Mouse (Mus musculus): Measurements from ENCODE around the gene Etv6. TPM values are rescaled to one million over a fixed set of nuclear protein-coding genes. Genes with fewer than 3 reads are reported as not detected.

Gene Etv6
- polyA plus RNA-seq, 1 experiment from 2014 or later = 5.3 TPM

GRCm38 (mm10) chr6:134060811-134061210 is 25.3 kb downstream of the Etv6 start:
- no peak overlapping the region for H3K9ac ChIP-seq
- no peaks in the 10 kb centered on the region for H3K27me3 ChIP-seq
- H3K4me3 ChIP-seq = no peak overlapping the region
- no peaks in the 10 kb centered on the region for H3K36me3 ChIP-seq
- ATAC-seq (ENCODE audit: low FRiP score, low read depth) = no peak
- no peak overlapping the region for H3K4me2 ChIP-seq
- 76% methylated on average over 12 of the region's 12 CpGs for WGBS
- H3K27ac ChIP-seq (replicated peaks) = no peak overlapping the region
- no peaks in the 10 kb centered on the region for H3K9me3 ChIP-seq
- H3K4me1 ChIP-seq (replicated peaks) = peaks cover 24% of the 10 kb centered on the region

GRCm38 (mm10) chr6:134065018-134065725 is 29.7 kb downstream of the Etv6 start:
- H3K27ac ChIP-seq (replicated peaks) = no peak overlapping the region
- H3K27me3 ChIP-seq = no peaks in the 10 kb centered on the region
- H3K36me3 ChIP-seq = no peaks in the 10 kb centered on the region
- H3K9ac ChIP-seq = no peak overlapping the region
- H3K4me3 ChIP-seq = no peak overlapping the region
- 89% methylated on average over 11 of the region's 11 CpGs for WGBS
- H3K4me2 ChIP-seq = no peak overlapping the region
- no peak for ATAC-seq (ENCODE audit: low FRiP score, low read depth)
- H3K9me3 ChIP-seq = no peaks in the 10 kb centered on the region
- H3K4me1 ChIP-seq (replicated peaks) = no peaks in the 10 kb centered on the region

GRCm38 (mm10) chr6:134066112-134066511 is 30.6 kb downstream of the Etv6 start:
- Histone ChIP-seq H3K4me1 (replicated peaks) (no peaks in the 10 kb centered on the region), H3K4me3 (no peak overlapping the region), H3K4me2 (no peak overlapping the region), H3K36me3 (no peaks in the 10 kb centered on the region), H3K9me3 (no peaks in the 10 kb centered on the region), H3K27me3 (no peaks in the 10 kb centered on the region), H3K9ac (no peak overlapping the region), H3K27ac (replicated peaks) (no peak overlapping the region)
- no peak for ATAC-seq (ENCODE audit: low FRiP score, low read depth)
- WGBS = 66% methylated on average over 6 of the region's 6 CpGs

GRCm38 (mm10) chr6:134066996-134067395 is 31.5 kb downstream of the Etv6 start:
- H3K4me2 ChIP-seq = no peak overlapping the region
- no peak overlapping the region for H3K9ac ChIP-seq
- 91% methylated on average over 4 of the region's 4 CpGs for WGBS
- H3K27me3 ChIP-seq = no peaks in the 10 kb centered on the region
- H3K9me3 ChIP-seq = no peaks in the 10 kb centered on the region
- no peaks in the 10 kb centered on the region for H3K36me3 ChIP-seq
- ATAC-seq (ENCODE audit: low FRiP score, low read depth) = no peak
- H3K4me3 ChIP-seq = no peak overlapping the region
- no peak overlapping the region for H3K27ac ChIP-seq (replicated peaks)
- H3K4me1 ChIP-seq (replicated peaks) = no peaks in the 10 kb centered on the region

GRCm38 (mm10) chr6:134067536-134067935 is 32.0 kb downstream of the Etv6 start:
- Histone ChIP-seq H3K4me2 (no peak overlapping the region), H3K27ac (replicated peaks) (no peak overlapping the region), H3K4me1 (replicated peaks) (no peaks in the 10 kb centered on the region), H3K9ac (no peak overlapping the region), H3K4me3 (no peak overlapping the region), H3K36me3 (no peaks in the 10 kb centered on the region), H3K9me3 (no peaks in the 10 kb centered on the region), H3K27me3 (no peaks in the 10 kb centered on the region)
- WGBS = 94% methylated on average over 8 of the region's 8 CpGs
- ATAC-seq (ENCODE audit: low FRiP score, low read depth) = no peak

GRCm38 (mm10) chr6:134072439-134072838 is 36.9 kb downstream of the Etv6 start:
- ATAC-seq (ENCODE audit: low FRiP score, low read depth) = no peak
- H3K4me2 ChIP-seq = no peak overlapping the region
- no peak overlapping the region for H3K9ac ChIP-seq
- no peaks in the 10 kb centered on the region; the same call in 1 of the 2 replicates for H3K36me3 ChIP-seq
- WGBS = 84% methylated on average over 7 of the region's 7 CpGs
- H3K9me3 ChIP-seq = no peaks in the 10 kb centered on the region
- no peaks in the 10 kb centered on the region for H3K27me3 ChIP-seq
- H3K4me3 ChIP-seq = no peak overlapping the region
- no peak overlapping the region for H3K27ac ChIP-seq (replicated peaks)
- H3K4me1 ChIP-seq (replicated peaks) = no peaks in the 10 kb centered on the region

- Histone ChIP-seq H3K36me3 (no peaks in the 10 kb centered on the region; the same call in 1 of the 2 replicates), H3K9ac (no peak overlapping the region), H3K27ac (replicated peaks) (no peak overlapping the region), H3K4me1 (replicated peaks) (no peaks in the 10 kb centered on the region), H3K9me3 (no peaks in the 10 kb centered on the region), H3K4me3 (no peak overlapping the region), H3K4me2 (no peak overlapping the region), H3K27me3 (no peaks in the 10 kb centered on the region)
- 84% methylated on average over 6 of the region's 6 CpGs for WGBS
- no peak for ATAC-seq (ENCODE audit: low FRiP score, low read depth)
These were observed 37.4 kb downstream of the Etv6 start for GRCm38 (mm10) chr6:134072906-134073305.

- no peaks in the 10 kb centered on the region for H3K4me1 ChIP-seq (replicated peaks)
- no peak overlapping the region for H3K9ac ChIP-seq
- H3K9me3 ChIP-seq = no peaks in the 10 kb centered on the region
- no peak overlapping the region for H3K4me2 ChIP-seq
- no peak for ATAC-seq (ENCODE audit: low FRiP score, low read depth)
- no peak overlapping the region for H3K4me3 ChIP-seq
- no peaks in the 10 kb centered on the region; the same call in 1 of the 2 replicates for H3K36me3 ChIP-seq
- H3K27ac ChIP-seq (replicated peaks) = no peak overlapping the region
- WGBS = 100% methylated on average over 1 of the region's 1 CpGs
- no peaks in the 10 kb centered on the region for H3K27me3 ChIP-seq
These were observed 38.9 kb downstream of the Etv6 start for GRCm38 (mm10) chr6:134074353-134074752.

- H3K9me3 ChIP-seq = no peaks in the 10 kb centered on the region
- no peak for ATAC-seq (ENCODE audit: low FRiP score, low read depth)
- H3K27me3 ChIP-seq = no peaks in the 10 kb centered on the region
- no peak overlapping the region for H3K27ac ChIP-seq (replicated peaks)
- no peak overlapping the region for H3K4me2 ChIP-seq
- no peak overlapping the region for H3K9ac ChIP-seq
- no peaks in the 10 kb centered on the region; the same call in 1 of the 2 replicates for H3K36me3 ChIP-seq
- H3K4me1 ChIP-seq (replicated peaks) = no peaks in the 10 kb centered on the region
- WGBS = 93% methylated on average over 6 of the region's 6 CpGs
- no peak overlapping the region for H3K4me3 ChIP-seq
These were observed 39.5 kb downstream of the Etv6 start for GRCm38 (mm10) chr6:134075031-134075430.

- Histone ChIP-seq H3K4me2 (no peak overlapping the region), H3K36me3 (no peaks in the 10 kb centered on the region; the same call in 1 of the 2 replicates), H3K4me3 (no peak overlapping the region), H3K27me3 (no peaks in the 10 kb centered on the region), H3K9ac (no peak overlapping the region), H3K27ac (replicated peaks) (no peak overlapping the region), H3K9me3 (no peaks in the 10 kb centered on the region), H3K4me1 (replicated peaks) (no peaks in the 10 kb centered on the region)
- 89% methylated on average over 6 of the region's 6 CpGs for WGBS
- ATAC-seq (ENCODE audit: low FRiP score, low read depth) = no peak
These were observed 42.5 kb downstream of the Etv6 start for GRCm38 (mm10) chr6:134078016-134078415.

GRCm38 (mm10) chr6:134079112-134079511 is 43.6 kb downstream of the Etv6 start:
- H3K4me3 ChIP-seq = no peak overlapping the region
- no peaks in the 10 kb centered on the region for H3K36me3 ChIP-seq
- ATAC-seq (ENCODE audit: low FRiP score, low read depth) = no peak
- H3K4me2 ChIP-seq = no peak overlapping the region
- H3K9me3 ChIP-seq = no peaks in the 10 kb centered on the region
- WGBS = 63% methylated on average over 9 of the region's 9 CpGs
- no peaks in the 10 kb centered on the region for H3K27me3 ChIP-seq
- H3K4me1 ChIP-seq (replicated peaks) = no peaks in the 10 kb centered on the region
- no peak overlapping the region for H3K9ac ChIP-seq
- H3K27ac ChIP-seq (replicated peaks) = no peak overlapping the region

- Histone ChIP-seq H3K4me3 (no peak overlapping the region), H3K4me2 (no peak overlapping the region), H3K27ac (replicated peaks) (no peak overlapping the region), H3K27me3 (no peaks in the 10 kb centered on the region), H3K9me3 (no peaks in the 10 kb centered on the region), H3K36me3 (no peaks in the 10 kb centered on the region), H3K4me1 (replicated peaks) (no peaks in the 10 kb centered on the region), H3K9ac (no peak overlapping the region)
- ATAC-seq (ENCODE audit: low FRiP score, low read depth) = no peak
- WGBS = 81% methylated on average over 2 of the region's 2 CpGs
These were observed 44.1 kb downstream of the Etv6 start for GRCm38 (mm10) chr6:134079563-134079962.

GRCm38 (mm10) chr6:134080946-134081345 is 45.4 kb downstream of the Etv6 start:
- H3K4me3 ChIP-seq = no peak overlapping the region
- no peak overlapping the region for H3K27ac ChIP-seq (replicated peaks)
- WGBS = 92% methylated on average over 5 of the region's 5 CpGs
- H3K9ac ChIP-seq = no peak overlapping the region
- no peaks in the 10 kb centered on the region for H3K9me3 ChIP-seq
- no peak for ATAC-seq (ENCODE audit: low FRiP score, low read depth)
- no peaks in the 10 kb centered on the region for H3K27me3 ChIP-seq
- no peak overlapping the region for H3K4me2 ChIP-seq
- no peaks in the 10 kb centered on the region for H3K4me1 ChIP-seq (replicated peaks)
- no peaks in the 10 kb centered on the region for H3K36me3 ChIP-seq
